Mouse (Mus musculus): Measurements from ENCODE around the gene 5730455P16Rik. TPM values are rescaled to one million over a fixed set of nuclear protein-coding genes. Genes with fewer than 3 reads are reported as not detected.

The 5730455P16Rik gene
- 17.5 TPM for polyA plus RNA-seq (2017; shearing (Covaris generic))

DNA sequence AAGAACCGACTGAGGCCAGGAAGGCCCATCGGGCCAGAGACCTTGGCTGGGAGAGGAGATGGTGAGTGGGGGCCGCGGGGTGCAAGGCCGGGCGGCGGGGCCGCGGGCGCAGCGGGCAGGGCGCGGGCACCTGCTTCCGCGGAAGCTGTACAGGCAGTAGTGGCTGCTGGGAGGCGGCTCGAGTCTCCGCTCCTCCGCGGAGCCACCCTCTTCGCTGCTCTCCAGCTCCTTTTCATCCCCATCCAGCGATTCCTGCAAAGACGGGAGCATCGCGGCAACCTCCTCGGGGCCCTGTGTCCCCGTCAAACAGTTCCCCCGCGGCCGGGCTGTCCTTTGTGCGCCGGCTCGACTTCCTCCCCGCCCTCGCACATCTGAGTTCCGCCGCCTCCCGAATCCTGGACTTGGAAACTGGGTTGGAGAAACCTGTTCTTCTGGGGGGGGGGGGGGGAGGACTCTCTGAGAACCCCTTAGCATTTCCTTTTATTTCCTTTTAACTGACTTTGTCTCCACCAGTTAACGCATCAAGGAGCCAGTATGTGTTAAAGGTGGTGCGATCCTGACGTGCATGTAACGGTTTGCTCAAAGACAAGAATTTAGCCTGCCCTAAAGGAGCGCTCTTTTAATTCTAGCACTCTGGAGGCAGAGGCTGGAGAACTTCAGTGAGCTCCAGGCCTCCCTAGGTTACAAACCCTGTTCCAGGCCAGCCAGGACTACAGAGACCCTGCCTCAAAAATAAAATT lies at the start of gene 5730455P16Rik:
5730455P16Rik (minus strand) TSS at position 323 of the 740 bp plus-strand sequence.

DNA sequence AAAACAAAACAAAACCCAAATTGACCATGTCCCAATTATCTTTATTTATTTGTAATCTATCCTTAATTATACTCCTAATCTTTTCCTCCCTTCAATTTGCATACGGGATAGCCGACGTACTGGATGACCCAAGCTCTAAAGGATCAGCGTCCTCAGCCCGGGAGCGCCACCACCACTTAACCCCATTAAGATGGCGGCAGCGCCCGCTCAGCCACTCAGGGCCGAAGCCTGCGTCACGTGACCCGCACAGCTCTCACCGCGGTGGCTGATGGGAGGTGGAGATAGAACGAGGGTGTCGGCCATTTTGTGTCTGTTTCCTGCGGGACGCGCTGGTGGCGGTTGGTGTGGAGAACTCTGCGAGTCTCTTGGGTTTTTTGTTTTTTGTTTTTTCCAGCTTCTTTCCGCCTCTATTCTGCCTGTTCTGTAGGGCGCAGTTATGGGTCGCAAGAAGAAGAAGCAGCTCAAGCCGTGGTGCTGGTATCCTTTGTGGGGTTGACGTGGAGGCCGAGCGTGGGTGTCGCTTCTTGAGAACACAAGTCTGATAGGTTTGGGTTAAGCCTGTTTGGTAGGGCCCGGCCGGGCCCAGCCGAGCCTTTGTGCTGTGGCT lies 5.3 kb upstream of the 5730455P16Rik start, which contains the start of gene Zfp207:
Zfp207 (plus strand) TSS at position 261 of the 607 bp plus-strand sequence.

Other genes starting within 250 kb of the 5730455P16Rik start
- 26.4 TPM for gene Tefm, start 235.9 kb downstream of the 5730455P16Rik start, polyA plus RNA-seq (2017; shearing (Covaris generic))
- 0.22 TPM for gene Adap2, start 223.9 kb downstream of the 5730455P16Rik start, polyA plus RNA-seq (2017; shearing (Covaris generic))
- 21.4 TPM for gene Rnf135, start 194.2 kb downstream of the 5730455P16Rik start, polyA plus RNA-seq (2017; shearing (Covaris generic))
- gene Rhot1, start 169.0 kb downstream of the 5730455P16Rik start, polyA plus RNA-seq (2017; shearing (Covaris generic)): 34.8 TPM
- 0.87 TPM for gene Rhbdl3, start 77.1 kb downstream of the 5730455P16Rik start, polyA plus RNA-seq (2017; shearing (Covaris generic))
- 293 TPM for gene Zfp207, start 5.2 kb upstream of the 5730455P16Rik start, polyA plus RNA-seq (2017; shearing (Covaris generic))
- gene Psmd11, start 50.6 kb upstream of the 5730455P16Rik start, polyA plus RNA-seq (2017; shearing (Covaris generic)): 208 TPM
- 0.60 TPM for gene Cdk5r1, start 99.0 kb upstream of the 5730455P16Rik start, polyA plus RNA-seq (2017; shearing (Covaris generic))

Data from inflammation-experienced regulatory T-cells, adult 16 weeks (primary cell).